Mouse (Mus musculus) forebrain, embryonic 15.5 days (tissue): ENCODE results near the gene Slc12a7. TPM values are rescaled to one million over a fixed set of nuclear protein-coding genes. Genes with fewer than 3 reads are reported as not detected.
A peak's percentile ranks its signal among the peaks of the same experiment; 100 is the strongest.

Source experiments
- ATAC-seq: fragments of 200-750 bp; cut with Nextera tagmentation; replicated peaks from 2 replicates; pipeline ENCODE4 v1.8.0; 2017; ENCODE audit warnings: mild to moderate bottlenecking, moderate TSS enrichment, moderate library complexity
- H3K27ac ChIP-seq: fragments of 300-500 bp; sonication (generic); replicated peaks from 2 replicates; pipeline ENCODE4 v1.5.1; 2015; ENCODE audit warnings: mild to moderate bottlenecking, inconsistent platforms
- H3K27me3 ChIP-seq: fragments of 300-500 bp; sonication (generic); 2 replicates; pipeline ENCODE4 v1.6.1; 2015; ENCODE audit warnings: inconsistent platforms
- H3K36me3 ChIP-seq: fragments of 300-500 bp; sonication (generic); 2 replicates; pipeline ENCODE4 v1.6.1; 2015; ENCODE audit warnings: mild to moderate bottlenecking, inconsistent platforms
- H3K4me1 ChIP-seq: fragments of 300-500 bp; sonication (generic); 2 replicates; pipeline ENCODE4 v1.6.1; 2015; ENCODE audit warnings: inconsistent platforms
- H3K4me2 ChIP-seq: fragments of 300-500 bp; sonication (generic); replicated peaks from 2 replicates; pipeline ENCODE4 v1.6.1; 2015; ENCODE audit warnings: mild to moderate bottlenecking, inconsistent platforms
- H3K4me3 ChIP-seq: fragments of 300-500 bp; sonication (generic); 2 replicates; pipeline ENCODE4 v1.5.1; 2015; ENCODE audit warnings: mild to moderate bottlenecking, inconsistent platforms
- H3K9ac ChIP-seq: fragments of 300-500 bp; sonication (generic); replicated peaks from 2 replicates; pipeline ENCODE4 v1.6.1; 2015; ENCODE audit warnings: mild to moderate bottlenecking, inconsistent platforms
- H3K9me3 ChIP-seq: fragments of 300-500 bp; sonication (generic); 2 replicates; pipeline ENCODE4 v1.6.1; 2016; ENCODE audit warnings: inconsistent platforms
- WGBS: fragments of 180-500 bp; shearing (Covaris S2); methylation state at CpG from one replicate; pipeline ENCODE4 v1.1.7; 2015; ENCODE audit warnings: mixed read lengths; 5-methylcytosine and 5-hydroxymethylcytosine counted together
- polyA plus RNA-seq: library from polyadenylated mRNA; unstranded; fragments of >200 nt; fragmentation: Nextera tagmentation; extraction: Ambion mirVana; gene quantifications from 2 replicates; pipeline ENCODE4 v1.2.1, GENCODE M21; 2015

Slc12a7 gene
- polyA plus RNA-seq, 1 experiment from 2014 or later: 16.3 TPM

DNA sequence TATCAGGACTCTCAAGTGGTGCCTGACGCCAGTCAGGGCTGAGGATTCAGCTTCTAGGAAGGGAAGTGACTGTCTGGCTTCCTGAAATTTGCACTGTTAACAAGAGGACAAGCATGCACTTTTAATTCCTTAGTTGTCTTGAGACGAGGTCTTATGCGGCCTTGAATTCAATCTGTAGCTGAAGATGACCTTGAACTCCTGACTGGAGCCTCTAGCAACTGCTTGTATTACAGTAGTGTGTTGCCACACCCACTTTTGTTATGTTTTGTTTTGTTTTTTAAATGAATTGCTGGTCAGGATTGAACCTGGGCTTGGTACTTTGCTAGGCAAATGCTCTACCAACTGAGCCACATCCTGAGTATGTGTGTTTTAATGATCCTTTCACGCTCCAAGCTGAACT lies 32.5 kb downstream of the Slc12a7 start:
- WGBS: 60% methylated on average over 4 of the region's 4 CpGs
- Histone ChIP-seq H3K27me3 (no peaks in the 10 kb centered on the region), H3K4me2 (peak overlapping the region; percentile 93), H3K36me3 (no peaks in the 10 kb centered on the region), H3K9me3 (no peaks in the 10 kb centered on the region), H3K4me3 (peak overlapping the region; percentile 70; the same call in 1 of the 2 replicates), H3K9ac (0 out of 2 replicates have a peak overlapping the region, but pooled peaks have one; percentile 70), H3K4me1 (peaks cover 27% of the 10 kb centered on the region), H3K27ac (no peak overlapping the region)
- ATAC-seq: no peak

DNA sequence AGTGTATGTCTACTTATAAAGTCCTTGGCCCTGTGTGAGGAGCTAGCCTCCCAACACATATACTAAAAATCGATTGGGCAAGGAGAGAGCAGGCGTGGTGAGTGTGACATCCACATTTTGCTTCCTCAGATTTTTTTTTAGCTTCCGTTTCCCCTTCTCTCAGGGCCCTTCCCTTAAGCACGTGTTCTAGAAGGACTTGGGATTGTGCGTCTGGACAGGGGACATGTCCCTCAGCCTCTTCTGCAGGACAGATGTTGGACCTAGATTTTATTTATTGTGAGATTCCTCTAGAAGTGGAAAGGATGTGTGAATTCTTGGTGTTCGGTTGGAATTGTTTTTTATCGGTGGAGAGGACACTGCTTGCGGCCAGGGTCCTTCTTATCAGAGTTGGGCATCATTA lies 34.3 kb downstream of the Slc12a7 start:
- Histone ChIP-seq H3K27ac (no peak overlapping the region), H3K36me3 (no peaks in the 10 kb centered on the region), H3K4me3 (no peak overlapping the region), H3K4me2 (no peak overlapping the region), H3K4me1 (peaks cover 29% of the 10 kb centered on the region), H3K27me3 (no peaks in the 10 kb centered on the region), H3K9ac (no peak overlapping the region), H3K9me3 (no peaks in the 10 kb centered on the region)
- no peak for ATAC-seq
- 87% methylated on average over 8 of the region's 8 CpGs for WGBS

DNA sequence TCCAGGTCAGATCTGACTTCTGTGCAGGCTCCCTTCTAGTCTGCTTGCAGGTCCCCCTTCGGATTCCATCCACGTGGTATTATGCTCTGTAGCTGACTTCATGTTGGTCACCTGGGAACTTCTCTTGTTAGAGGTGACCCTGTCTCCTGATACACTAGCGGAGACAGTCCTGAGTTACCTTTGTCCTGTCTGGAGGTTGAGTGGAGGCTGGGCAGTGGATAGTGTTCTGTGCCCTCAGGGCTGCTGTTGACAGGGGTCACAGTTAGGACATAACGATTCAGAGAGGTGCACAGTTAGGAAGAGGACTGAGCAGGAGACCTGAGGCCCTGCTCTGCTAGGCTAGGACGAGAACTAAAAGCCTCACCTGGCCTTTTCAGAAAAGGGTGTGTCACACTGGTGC lies 34.9 kb downstream of the Slc12a7 start:
- Histone ChIP-seq H3K4me1 (peaks cover 35% of the 10 kb centered on the region), H3K36me3 (no peaks in the 10 kb centered on the region)
- 85% methylated on average over 5 of the region's 5 CpGs for WGBS

DNA sequence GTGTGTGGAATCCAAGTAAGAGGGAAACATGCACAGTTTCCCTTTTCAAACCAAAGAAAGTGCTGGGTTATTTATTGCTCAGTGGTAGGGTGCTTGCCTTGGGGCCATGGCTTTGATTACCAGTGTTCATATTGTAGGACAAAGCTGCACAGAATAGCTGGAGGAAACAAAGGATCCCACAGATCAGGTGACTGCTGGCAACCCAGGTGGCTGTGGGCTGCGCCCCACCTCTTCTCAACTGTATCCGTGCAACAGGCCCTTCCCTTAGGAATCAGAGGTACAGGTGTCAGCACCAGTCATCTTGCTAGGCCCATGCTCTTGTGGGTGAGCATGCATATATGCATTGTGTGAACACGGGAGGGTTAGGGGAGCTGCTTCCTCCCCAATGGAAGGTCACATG lies 35.4 kb downstream of the Slc12a7 start:
- Histone ChIP-seq H3K4me3 (no peak overlapping the region), H3K27ac (no peak overlapping the region), H3K9me3 (no peaks in the 10 kb centered on the region), H3K36me3 (no peaks in the 10 kb centered on the region), H3K4me2 (no peak overlapping the region), H3K9ac (no peak overlapping the region), H3K4me1 (peaks cover 38% of the 10 kb centered on the region), H3K27me3 (no peaks in the 10 kb centered on the region)
- no peak for ATAC-seq
- 77% methylated on average over 3 of the region's 3 CpGs for WGBS

More for the DNA sequence above, 34.9 kb downstream of the Slc12a7 start:
- no peaks in the 10 kb centered on the region for H3K27me3 ChIP-seq
- no peak overlapping the region for H3K27ac ChIP-seq
- no peak overlapping the region for H3K4me3 ChIP-seq
- H3K9me3 ChIP-seq: no peaks in the 10 kb centered on the region
- no peak overlapping the region for H3K9ac ChIP-seq
- H3K4me2 ChIP-seq: no peak overlapping the region
- no peak for ATAC-seq

DNA sequence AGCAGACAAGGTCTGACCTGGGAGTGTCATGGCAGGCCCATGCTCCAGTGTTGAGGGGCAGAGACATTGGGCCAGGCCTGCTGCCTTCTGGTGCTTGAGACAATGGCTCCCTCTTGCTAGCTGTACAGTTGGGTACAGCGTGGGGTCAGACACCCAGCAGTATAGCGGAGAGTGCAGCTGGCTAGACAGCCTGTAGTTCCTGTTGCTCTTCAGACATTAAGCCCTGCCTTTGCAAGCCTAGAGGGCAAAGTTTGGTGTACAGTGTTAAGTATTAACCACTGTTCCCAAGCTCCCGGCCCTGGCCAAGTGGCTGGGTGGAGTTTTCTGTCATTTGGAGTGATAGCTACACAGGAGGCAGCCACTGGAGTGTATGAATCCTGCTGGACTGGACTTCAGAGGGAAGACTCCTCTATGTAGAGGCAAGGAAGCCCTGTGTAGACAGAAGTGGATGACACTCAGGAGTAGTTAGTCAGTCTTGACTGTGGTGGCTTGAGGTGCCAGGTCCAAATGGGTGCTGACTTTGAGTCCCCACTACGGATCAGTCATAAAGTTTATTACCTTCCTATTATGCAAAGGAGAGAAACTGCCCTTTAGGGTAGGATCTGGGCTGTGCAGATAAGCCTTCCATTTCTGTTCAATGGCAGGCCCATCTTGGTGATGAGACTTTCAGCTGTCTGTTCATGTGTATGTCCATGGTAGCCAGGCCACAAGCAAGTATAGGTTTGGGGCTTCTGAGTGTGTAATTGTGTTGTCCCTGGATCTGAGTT lies 37.2 kb downstream of the Slc12a7 start:
- no peak overlapping the region for H3K4me2 ChIP-seq
- H3K4me1 ChIP-seq: peaks cover 26% of the 10 kb centered on the region
- no peaks in the 10 kb centered on the region for H3K27me3 ChIP-seq
- WGBS: 85% methylated on average over 4 of the region's 4 CpGs
- H3K9ac ChIP-seq: no peak overlapping the region
- no peak for ATAC-seq
- H3K27ac ChIP-seq: no peak overlapping the region
- H3K9me3 ChIP-seq: no peaks in the 10 kb centered on the region
- H3K36me3 ChIP-seq: no peaks in the 10 kb centered on the region
- H3K4me3 ChIP-seq: no peak overlapping the region

DNA sequence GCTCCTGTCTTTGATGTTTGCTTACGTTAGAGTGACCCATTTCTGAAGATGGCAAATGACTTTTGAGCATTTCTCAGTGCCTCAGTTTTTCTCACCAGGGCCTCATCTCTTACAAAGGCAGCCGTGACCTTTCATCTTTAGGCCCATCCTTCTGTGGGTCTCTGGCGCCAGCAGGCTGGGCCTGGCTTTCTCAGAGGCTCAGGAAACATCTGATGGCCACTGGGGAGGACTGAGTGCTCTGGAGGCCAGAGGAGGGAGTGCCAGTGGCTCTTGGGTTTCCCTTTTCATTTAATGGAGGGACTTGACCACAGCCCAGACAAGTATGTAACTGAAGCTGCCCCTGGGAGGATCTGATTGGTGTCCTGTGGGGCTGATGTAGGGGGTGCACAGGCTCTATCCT lies 38.2 kb downstream of the Slc12a7 start:
- 63% methylated on average over 3 of the region's 3 CpGs for WGBS
- no peak overlapping the region for H3K4me3 ChIP-seq
- no peaks in the 10 kb centered on the region for H3K36me3 ChIP-seq
- no peak overlapping the region for H3K9ac ChIP-seq
- H3K27me3 ChIP-seq: no peaks in the 10 kb centered on the region
- H3K9me3 ChIP-seq: no peaks in the 10 kb centered on the region
- no peak overlapping the region for H3K27ac ChIP-seq
- ATAC-seq: no peak
- H3K4me1 ChIP-seq: peaks cover 20% of the 10 kb centered on the region
- no peak overlapping the region for H3K4me2 ChIP-seq

DNA sequence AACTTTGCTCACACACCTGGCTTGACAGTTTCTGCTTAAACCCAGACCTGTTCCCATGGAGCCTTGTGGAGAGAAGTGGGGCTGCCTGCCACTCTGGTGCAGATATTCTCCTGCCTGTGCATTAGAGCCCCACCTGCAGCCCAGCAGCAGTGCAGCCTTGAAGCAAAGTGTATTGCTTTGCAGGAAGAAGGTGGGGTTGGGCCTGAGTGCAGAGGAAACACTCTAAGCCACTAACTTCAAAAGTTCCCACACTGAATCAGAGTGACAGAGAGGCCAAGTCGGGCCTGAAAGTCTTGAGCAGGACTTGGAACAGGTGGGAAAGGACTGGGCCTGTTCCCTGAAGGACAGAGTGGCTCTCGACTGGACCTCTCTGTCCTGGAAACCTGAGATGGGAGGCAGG lies 39.8 kb downstream of the Slc12a7 start:
- Histone ChIP-seq H3K4me3 (no peak overlapping the region), H3K36me3 (no peaks in the 10 kb centered on the region), H3K27ac (no peak overlapping the region), H3K9me3 (no peaks in the 10 kb centered on the region), H3K4me2 (no peak overlapping the region), H3K4me1 (peaks cover 18% of the 10 kb centered on the region), H3K9ac (no peak overlapping the region), H3K27me3 (no peaks in the 10 kb centered on the region)
- WGBS: 56% methylated on average over 2 of the region's 2 CpGs
- ATAC-seq: no peak

DNA sequence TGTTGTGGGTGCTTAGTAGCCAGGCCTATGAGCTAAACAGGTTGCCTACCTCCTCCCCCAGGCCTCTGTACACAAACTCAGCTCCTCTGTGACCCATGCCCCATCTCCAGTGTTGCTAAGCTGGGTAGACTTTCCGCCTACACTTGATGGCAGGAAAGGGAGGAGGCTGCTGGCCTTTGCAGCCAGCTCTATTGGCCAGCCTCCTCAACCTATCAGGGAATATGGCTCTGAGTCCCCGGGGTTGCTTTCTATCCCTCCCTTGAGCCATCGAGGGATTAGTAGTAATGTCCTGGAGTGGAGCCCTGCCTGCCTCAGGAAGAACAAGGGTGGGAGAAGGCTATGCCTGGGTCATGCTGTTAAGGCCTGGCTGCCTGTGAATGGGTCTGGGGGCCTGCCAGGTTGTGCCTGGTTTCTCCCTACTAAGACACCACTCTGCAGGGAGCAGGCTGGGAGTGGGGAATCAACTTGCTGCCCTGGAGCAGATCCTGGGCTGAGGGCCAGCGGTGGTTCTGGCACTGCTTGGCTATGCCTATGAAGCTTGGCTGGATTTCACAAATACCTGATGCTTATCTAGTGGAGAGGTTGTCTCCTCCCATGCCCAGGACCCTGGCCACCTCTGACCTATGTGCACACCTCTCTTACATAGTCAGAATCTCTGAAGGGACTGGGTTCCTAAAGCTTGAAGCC lies 40.8 kb downstream of the Slc12a7 start:
- WGBS: 27% methylated on average over 4 of the region's 4 CpGs
- peaks cover 18% of the 10 kb centered on the region for H3K4me1 ChIP-seq
- H3K27ac ChIP-seq: 0 out of 2 replicates have a peak overlapping the region, but pooled peaks have one; percentile 6
- no peak overlapping the region for H3K4me2 ChIP-seq
- H3K27me3 ChIP-seq: no peaks in the 10 kb centered on the region
- H3K9ac ChIP-seq: no peak overlapping the region
- no peaks in the 10 kb centered on the region for H3K9me3 ChIP-seq
- peak; percentile 73 for ATAC-seq
- H3K36me3 ChIP-seq: no peaks in the 10 kb centered on the region
- H3K4me3 ChIP-seq: no peak overlapping the region

DNA sequence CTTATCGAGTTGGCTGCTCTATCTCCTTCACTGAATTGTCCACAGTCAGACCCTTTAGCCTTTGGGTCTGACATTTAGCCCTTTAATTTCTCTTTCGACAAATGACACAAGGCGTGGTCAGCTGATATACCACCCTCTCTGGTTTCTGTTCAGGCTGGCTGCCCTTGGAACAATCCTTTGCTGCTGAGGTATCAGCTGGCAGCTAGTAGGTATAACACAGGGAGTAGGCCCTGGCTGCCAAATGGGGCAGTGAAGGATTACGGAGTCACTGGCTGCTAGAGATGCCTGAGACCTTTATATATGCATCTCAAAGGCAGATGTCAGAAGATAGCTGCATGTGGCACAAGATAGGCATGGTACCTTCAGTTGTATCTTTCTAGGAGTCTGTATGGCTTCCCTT lies 42.9 kb downstream of the Slc12a7 start:
- H3K36me3 ChIP-seq: no peaks in the 10 kb centered on the region
- H3K27ac ChIP-seq: no peak overlapping the region
- no peaks in the 10 kb centered on the region for H3K9me3 ChIP-seq
- no peak overlapping the region for H3K9ac ChIP-seq
- no peak overlapping the region for H3K4me3 ChIP-seq
- WGBS: 92% methylated on average over 4 of the region's 4 CpGs
- H3K4me2 ChIP-seq: no peak overlapping the region
- H3K4me1 ChIP-seq: peaks cover 18% of the 10 kb centered on the region
- ATAC-seq: no peak
- H3K27me3 ChIP-seq: no peaks in the 10 kb centered on the region

DNA sequence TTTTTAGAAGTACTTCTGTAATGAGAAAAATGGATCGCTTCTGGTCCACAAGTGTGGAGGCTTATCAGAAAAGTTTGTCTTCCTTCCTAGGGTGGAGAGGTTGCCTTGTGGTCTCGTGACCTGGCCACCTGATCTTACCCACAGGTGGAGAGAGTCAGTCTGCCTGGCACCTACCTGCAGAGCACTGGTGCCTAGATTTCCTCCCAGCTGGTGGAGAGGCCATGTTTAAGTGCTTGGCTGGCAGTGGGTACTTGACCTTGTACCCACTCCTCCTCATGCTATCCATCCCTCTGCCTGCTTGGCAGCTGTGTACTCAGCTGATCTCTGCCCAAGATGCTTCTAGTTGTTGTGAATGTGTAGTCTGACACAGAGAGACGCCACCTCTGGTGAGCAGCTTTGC lies 44.7 kb downstream of the Slc12a7 start:
- Histone ChIP-seq H3K9me3 (no peaks in the 10 kb centered on the region), H3K36me3 (no peaks in the 10 kb centered on the region), H3K4me1 (peaks cover 12% of the 10 kb centered on the region), H3K27ac (no peak overlapping the region), H3K9ac (no peak overlapping the region), H3K4me3 (no peak overlapping the region), H3K4me2 (no peak overlapping the region), H3K27me3 (no peaks in the 10 kb centered on the region)
- ATAC-seq: no peak
- 86% methylated on average over 3 of the region's 3 CpGs for WGBS

DNA sequence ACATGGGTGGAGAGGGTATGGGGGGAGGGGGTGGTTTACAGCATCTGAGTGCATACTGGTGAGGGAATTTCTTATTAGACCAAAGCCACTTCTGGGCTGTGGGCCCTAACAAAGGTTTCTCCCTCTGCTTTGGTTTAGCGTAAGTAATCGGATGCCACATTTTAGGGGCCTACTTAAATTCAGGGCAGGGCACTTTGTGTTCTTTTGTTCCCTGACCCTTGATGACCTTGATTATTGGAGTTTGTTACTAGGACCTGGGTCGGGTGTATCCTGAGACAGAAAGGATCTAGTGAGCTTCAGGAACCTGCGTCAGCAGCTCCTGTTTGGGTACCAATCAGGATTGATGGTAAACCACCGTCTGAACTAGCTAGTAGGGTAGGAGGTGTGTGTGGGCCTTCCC lies 49.6 kb downstream of the Slc12a7 start:
- no peak for ATAC-seq
- no peak overlapping the region for H3K4me2 ChIP-seq
- no peak overlapping the region for H3K4me3 ChIP-seq
- H3K27ac ChIP-seq: no peak overlapping the region
- 44% methylated on average over 5 of the region's 5 CpGs for WGBS
- no peaks in the 10 kb centered on the region for H3K4me1 ChIP-seq
- no peaks in the 10 kb centered on the region for H3K27me3 ChIP-seq
- no peaks in the 10 kb centered on the region for H3K9me3 ChIP-seq
- peaks cover 9% of the 10 kb centered on the region; the same call in 1 of the 2 replicates for H3K36me3 ChIP-seq
- H3K9ac ChIP-seq: no peak overlapping the region

DNA sequence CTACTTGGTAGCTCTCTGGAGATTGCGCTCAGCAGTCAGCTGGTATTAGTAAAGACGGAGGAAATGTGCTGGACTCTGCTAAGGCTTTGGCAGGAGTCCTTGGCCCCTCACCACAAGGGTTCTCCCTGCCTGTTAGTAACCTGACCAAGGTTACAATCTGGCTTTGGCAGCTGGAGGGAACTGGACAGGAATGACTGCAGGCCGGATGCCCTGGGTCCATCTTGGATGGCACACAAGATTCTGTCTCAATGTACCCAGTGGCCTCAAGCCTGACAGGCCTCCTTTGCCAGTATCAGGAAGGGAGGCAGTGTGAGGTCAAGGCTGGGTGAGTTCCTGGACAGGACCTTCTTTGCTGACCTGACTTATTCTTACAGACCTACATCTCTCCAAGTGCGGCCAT lies 59.3 kb downstream of the Slc12a7 start:
- Histone ChIP-seq H3K36me3 (peaks cover 15% of the 10 kb centered on the region), H3K9me3 (no peaks in the 10 kb centered on the region), H3K27ac (no peak overlapping the region), H3K4me3 (no peak overlapping the region), H3K4me2 (no peak overlapping the region), H3K4me1 (no peaks in the 10 kb centered on the region), H3K27me3 (no peaks in the 10 kb centered on the region), H3K9ac (no peak overlapping the region)
- WGBS: 96% methylated on average over 4 of the region's 4 CpGs
- ATAC-seq: no peak
